Mouse (Mus musculus) heart, postnatal 0 days (tissue): ENCODE results near the gene Rps6ka5.

Source experiments
- CTCF ChIP-seq: IDR thresholded peaks from 2 replicates; pipeline ENCODE4 v1.5.1; 2016; ENCODE audit warnings: antibody characterized with exemption, control low read depth, low read depth
- EP300 ChIP-seq: IDR thresholded peaks from 2 replicates; pipeline ENCODE4 v1.6.1; 2016; ENCODE audit warnings: antibody characterized with exemption, low read depth

GRCm38 (mm10) chr12:100770765-100771164 is 44.0 kb upstream of the Rps6ka5 start:
- TF ChIP-seq EP300 (no peak), CTCF (no peak)
